13 mouse cellular contexts compared by ENCODE assay signal in the genomic region with DNA sequence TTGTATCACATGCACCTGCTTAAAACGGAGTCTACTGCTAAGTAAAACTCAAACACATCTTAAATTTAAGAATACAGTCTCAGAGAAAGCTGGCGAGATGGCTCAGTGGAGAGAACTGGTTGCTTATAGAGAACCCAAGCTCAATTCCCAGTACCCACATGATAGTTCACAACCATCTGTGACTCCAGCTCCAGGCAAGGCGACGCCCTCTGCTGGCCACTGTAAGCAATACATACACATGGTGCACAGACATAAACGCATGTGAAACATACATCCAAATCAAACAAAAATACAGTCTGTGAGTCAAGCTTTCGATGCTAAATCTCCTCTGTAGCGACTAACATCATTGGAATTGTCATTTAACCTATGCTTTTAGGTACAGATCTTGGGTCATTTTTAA. TPM values are rescaled to one million over a fixed set of nuclear protein-coding genes. Genes with fewer than 3 reads are reported as not detected.
DNase-seq lines count a peak whose midpoint lies in the region; ATAC-seq and TF ChIP-seq lines count a peak whose summit lies in the region.
"Had no signal": no experiment of that assay in that cellular context is flagged by ENCODE, and none has a peak within 500 bp of the region (broad histone marks: within the 10 kb centered on the region; RNA-seq: fewer than 3 reads in every experiment).

No protein-coding gene starts in this region.

- no peaks in the 10 kb centered on the region for H3K9me3 ChIP-seq in forebrain, embryonic 11.5 days (ENCODE audit: control insufficient read depth, low read length)
- H3K9me3 ChIP-seq in forebrain, embryonic 10.5 days: peaks cover 12% of the 10 kb centered on the region
- H3K9me3 ChIP-seq in liver, embryonic 11.5 days (ENCODE audit: control insufficient read depth, low read length): no peaks in the 10 kb centered on the region
- no peaks in the 10 kb centered on the region for H3K9me3 ChIP-seq in E14TG2a.4 (ENCODE audit: low read length)
- H3K9me3 ChIP-seq: embryonic facial prominence, embryonic 15.5 days; heart, embryonic 10.5 days; stomach, embryonic 15.5 days had no signal

- no peaks in the 10 kb centered on the region for H3K4me1 ChIP-seq in forebrain, embryonic 11.5 days (replicated peaks; ENCODE audit: control insufficient read depth, insufficient read depth, low read length)
- no peaks in the 10 kb centered on the region for H3K4me1 ChIP-seq in forebrain, embryonic 10.5 days
- H3K4me1 ChIP-seq in liver, embryonic 11.5 days (replicated peaks; ENCODE audit: control insufficient read depth, insufficient read depth, low read length): no peaks in the 10 kb centered on the region
- H3K4me1 ChIP-seq in E14TG2a.4 (replicated peaks; ENCODE audit: low read depth, low read length): peaks cover 30% of the 10 kb centered on the region
- H3K4me1 ChIP-seq in bone marrow macrophage, adult 2 months (ENCODE audit: control insufficient read depth, insufficient read depth, low read length): peaks cover 5% of the 10 kb centered on the region; the same call in 1 of the 2 replicates
- H3K4me1 ChIP-seq: embryonic facial prominence, embryonic 15.5 days; stomach, embryonic 15.5 days had no signal

- DNase-seq in forebrain, embryonic 11.5 days (ENCODE audit: low spot score): peak; percentile 42
- DNase-seq in forebrain, embryonic 10.5 days (ENCODE audit: extremely low spot score, low spot score): no peak
- peak; percentile 20 for DNase-seq in liver
- DNase-seq in liver, embryonic 11.5 days (ENCODE audit: low spot score): no peak
- DNase-seq in urinary bladder, adult 18-20 months (ENCODE audit: low spot score in 2 of 2): no peak

- no peak overlapping the region for H3K27ac ChIP-seq in forebrain, embryonic 11.5 days (ENCODE audit: low read depth, low read length)
- no peak overlapping the region for H3K27ac ChIP-seq in forebrain, embryonic 10.5 days
- H3K27ac ChIP-seq in liver, embryonic 11.5 days (ENCODE audit: low read depth, low read length): no peak overlapping the region
- H3K27ac ChIP-seq in bone marrow macrophage, adult 2 months (ENCODE audit: insufficient read depth, low read depth, low read length): no peak overlapping the region
- H3K27ac ChIP-seq: embryonic facial prominence, embryonic 15.5 days; heart, embryonic 10.5 days; macrophage; stomach, embryonic 15.5 days had no signal

- peak; percentile 78 for TF ChIP-seq CTCF in E14TG2a.4 (conservative IDR thresholded peaks at IDR 0.05; ENCODE audit: low read length)
- peak; percentile 25; the same call in 1 of the 2 replicates for TF ChIP-seq CTCF in bone marrow macrophage, adult 2 months (IDR thresholded peaks at IDR 0.05; ENCODE audit: low read depth, low read length)

- TF ChIP-seq POLR2A in bone marrow macrophage, adult 2 months (IDR thresholded peaks at IDR 0.05; ENCODE audit: borderline replicate concordance, low read depth, low read length): no peak

- no peak overlapping the region for H3K9ac ChIP-seq in forebrain, embryonic 11.5 days (ENCODE audit: low read length)
- H3K9ac ChIP-seq in liver, embryonic 11.5 days (ENCODE audit: low read depth, low read length): no peak overlapping the region
- H3K9ac ChIP-seq: embryonic facial prominence, embryonic 15.5 days; stomach, embryonic 15.5 days had no signal

- ATAC-seq in forebrain, embryonic 11.5 days (replicated peaks; ENCODE audit: low FRiP score): no peak
- ATAC-seq in liver, embryonic 11.5 days (replicated peaks; ENCODE audit: low FRiP score): no peak
- no peak for ATAC-seq in inflammation-experienced regulatory T-cells, adult 6 months
- ATAC-seq: midbrain, embryonic 16.5 days had no signal

- 85% methylated on average over 7 of the region's 7 CpGs for WGBS in forebrain, embryonic 11.5 days
- WGBS in forebrain, embryonic 10.5 days: 89% methylated on average over 7 of the region's 7 CpGs
- WGBS in liver, embryonic 11.5 days: 80% methylated on average over 7 of the region's 7 CpGs

- H3K4me2 ChIP-seq in forebrain, embryonic 11.5 days (ENCODE audit: low read depth, low read length, severe bottlenecking): no peak overlapping the region
- no peak overlapping the region for H3K4me2 ChIP-seq in liver, embryonic 11.5 days
- H3K4me2 ChIP-seq: embryonic facial prominence, embryonic 15.5 days; stomach, embryonic 15.5 days had no signal

- no peaks in the 10 kb centered on the region for H3K27me3 ChIP-seq in forebrain, embryonic 11.5 days (ENCODE audit: control insufficient read depth, insufficient read depth, low read length)
- no peaks in the 10 kb centered on the region for H3K27me3 ChIP-seq in forebrain, embryonic 10.5 days (ENCODE audit: poor library complexity, severe bottlenecking)
- H3K27me3 ChIP-seq in liver, embryonic 11.5 days (replicated peaks; ENCODE audit: control insufficient read depth, insufficient read depth, low read length): no peaks in the 10 kb centered on the region
- H3K27me3 ChIP-seq in E14TG2a.4 (ENCODE audit: insufficient read depth, low read length): no peaks in the 10 kb centered on the region
- H3K27me3 ChIP-seq: embryonic facial prominence, embryonic 15.5 days; stomach, embryonic 15.5 days had no signal

- H3K36me3 ChIP-seq in forebrain, embryonic 11.5 days (ENCODE audit: control insufficient read depth, insufficient read depth, low read length): no peaks in the 10 kb centered on the region; the same call in 1 of the 2 replicates
- H3K36me3 ChIP-seq in forebrain, embryonic 10.5 days (replicated peaks): peaks cover 76% of the 10 kb centered on the region
- H3K36me3 ChIP-seq in liver, embryonic 11.5 days (ENCODE audit: control insufficient read depth, insufficient read depth, low read length): no peaks in the 10 kb centered on the region; the same call in 1 of the 2 replicates
- peaks cover 6% of the 10 kb centered on the region for H3K36me3 ChIP-seq in E14TG2a.4 (ENCODE audit: insufficient read depth, low read length)

- no peak overlapping the region for H3K4me3 ChIP-seq in forebrain, embryonic 11.5 days (ENCODE audit: low read depth, low read length)
- H3K4me3 ChIP-seq in forebrain, embryonic 10.5 days: no peak overlapping the region
- no peak overlapping the region for H3K4me3 ChIP-seq in liver, embryonic 11.5 days (ENCODE audit: low read depth, low read length)
- no peak overlapping the region for H3K4me3 ChIP-seq in E14TG2a.4 (replicated peaks; ENCODE audit: low read length)
- no peak overlapping the region for H3K4me3 ChIP-seq in bone marrow macrophage, adult 2 months (ENCODE audit: insufficient read depth, low read length)
- H3K4me3 ChIP-seq: embryonic facial prominence, embryonic 15.5 days; heart, embryonic 10.5 days; stomach, embryonic 15.5 days had no signal

RNA-seq across cellular contexts. Expression of gene Igf2bp3, which starts 27.5 kb away (rescaled TPM):
- 121 and 132 TPM in 2 replicates for polyA plus RNA-seq in forebrain, embryonic 11.5 days (2014; fragmentation: Nextera tagmentation; extraction: Ambion mirVana)
- polyA plus RNA-seq in forebrain, embryonic 10.5 days (2016; fragmentation: Nextera tagmentation; extraction: Ambion mirVana): 128 and 141 TPM in 2 replicates
- polyA plus RNA-seq in liver, embryonic 11.5 days (2014; fragmentation: Nextera tagmentation; extraction: Ambion mirVana): 57.8 and 61.5 TPM in 2 replicates
- 0.68 and 0.79 TPM in 2 replicates for polyA plus RNA-seq in bone marrow macrophage, adult 2 months (2012; ENCODE audit: insufficient read depth, insufficient read length, missing spikeins)
- 1 to 10 TPM; 4.6 to 5.2 (median 5.1) TPM for polyA plus RNA-seq in inflammation-experienced regulatory T-cells, adult 6 months (2017; shearing (Covaris generic))

Comparison
In these comparisons a context has a peak if more than half of its experiments do, and no peak if none do; other contexts are left out.
1. DNase-seq: peak in forebrain, embryonic 11.5 days (single experiment) and liver (single experiment); none in forebrain, embryonic 10.5 days (single experiment), liver, embryonic 11.5 days (single experiment) and urinary bladder, adult 18-20 months (0 of 2).